Mouse (Mus musculus): ENCODE results near the gene Afap1l2. TPM values are rescaled to one million over a fixed set of nuclear protein-coding genes. Genes with fewer than 3 reads are reported as not detected.

Afap1l2 gene
- polyA plus RNA-seq (2015; fragmentation: Nextera tagmentation; extraction: Ambion mirVana), result 15.5 and 18.8 TPM in 2 replicates

DNA sequence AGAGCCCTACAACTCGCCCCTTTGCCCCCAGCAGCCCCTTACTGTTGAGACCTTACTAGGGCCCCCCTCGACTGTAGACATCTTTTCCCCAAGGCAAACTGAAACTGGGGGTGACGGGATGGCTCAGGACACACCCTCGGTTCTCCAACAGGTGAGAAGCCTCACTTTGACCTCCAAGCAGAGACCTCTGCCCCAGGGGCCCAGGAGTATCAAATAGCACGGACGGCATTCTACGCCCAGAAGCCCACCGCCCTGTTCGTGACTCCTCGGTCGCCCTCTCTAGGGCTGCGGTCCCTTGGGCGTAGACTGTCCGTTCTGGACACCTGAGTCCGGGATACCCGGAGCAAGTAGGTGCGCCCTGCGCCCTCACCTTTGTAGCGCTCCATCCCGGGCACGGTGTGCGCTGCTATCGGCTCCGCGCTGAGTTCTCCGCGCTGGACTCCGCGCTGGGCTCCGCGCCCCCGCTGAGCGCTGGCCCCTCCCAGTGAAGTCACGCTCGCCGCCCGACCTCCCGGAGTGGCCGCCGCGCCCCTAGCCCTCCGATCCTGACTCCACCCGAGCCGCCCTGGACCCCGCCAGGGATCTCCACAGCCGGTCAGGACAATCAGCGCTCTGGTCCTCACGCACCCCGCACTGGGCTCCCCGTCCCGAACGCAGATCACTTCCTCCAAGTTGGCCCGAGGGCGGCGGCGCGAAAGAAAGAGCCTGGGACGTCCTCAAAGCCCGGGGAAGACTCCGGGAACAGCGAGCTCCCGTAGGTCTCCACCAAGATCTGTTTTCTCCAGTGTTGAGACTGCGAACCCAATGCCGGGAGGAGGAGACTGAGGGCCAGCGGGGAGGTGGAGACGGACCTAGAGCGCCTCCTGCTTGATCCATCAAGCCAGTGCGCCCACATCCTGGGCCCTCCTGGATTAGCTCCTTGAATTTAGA, at the start of gene Afap1l2:
Gene Afap1l2, minus strand, starts transcription at position 448 of the 930 bp plus-strand sequence.
- H3K4me1 ChIP-seq (ENCODE audit: insufficient read depth, low read depth, low read length), result peaks cover 5% of the 10 kb centered on the region; the same call in 1 of the 2 replicates
- peak within 1 kb of the TSS; percentile 52 for H3K9ac ChIP-seq (replicated peaks; ENCODE audit: low read depth)
- no peaks in the 10 kb centered on the region for H3K36me3 ChIP-seq (ENCODE audit: insufficient read depth, low read length)
- TF ChIP-seq EP300 (IDR thresholded peaks at IDR 0.05) (no peak), CTCF (IDR thresholded peaks at IDR 0.05) (peak; percentile 73)
- no peaks in the 10 kb centered on the region for H3K9me3 ChIP-seq (ENCODE audit: low read length)
- 2% methylated on average over 65 of the region's 68 CpGs for WGBS
- peak within 1 kb of the TSS; percentile 92 for H3K4me2 ChIP-seq (replicated peaks; ENCODE audit: low read depth, low read length)
- peak; percentile 81 for DNase-seq (ENCODE audit: low spot score)
- ATAC-seq, result peak; percentile 75
- H3K27me3 ChIP-seq (replicated peaks; ENCODE audit: insufficient read depth, low read length), result no peaks in the 10 kb centered on the region
- peak within 1 kb of the TSS; percentile 51; the same call in 1 of the 2 replicates for H3K27ac ChIP-seq (ENCODE audit: low read length)
- peak within 1 kb of the TSS; percentile 56 for H3K4me3 ChIP-seq (ENCODE audit: low read depth, low read length)

DNA sequence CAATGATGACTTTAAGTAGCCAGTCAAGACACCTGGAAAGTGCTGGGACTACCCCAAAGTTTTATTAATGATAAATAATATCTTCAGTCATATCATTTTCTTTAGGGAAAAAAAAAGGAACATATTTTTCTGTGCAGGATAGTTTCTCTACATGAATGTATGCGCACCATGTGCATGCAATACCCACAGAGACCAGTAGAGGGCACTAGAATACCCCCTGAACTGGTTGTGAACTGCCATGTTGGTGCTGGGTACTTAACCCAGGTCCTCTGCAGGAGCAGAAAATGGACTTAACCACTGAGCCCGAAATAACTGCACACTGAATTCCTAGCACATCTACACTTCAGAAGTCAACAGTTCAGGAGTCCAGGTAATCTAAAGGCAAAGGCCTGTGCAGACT, 49.5 kb upstream of the Afap1l2 start:
- DNase-seq (ENCODE audit: low spot score) (no peak), ATAC-seq (no peak)
- H3K27ac ChIP-seq (ENCODE audit: low read length), result no peak overlapping the region
- no peak overlapping the region for H3K9ac ChIP-seq (replicated peaks; ENCODE audit: low read depth)
- no peak for TF ChIP-seq EP300 (IDR thresholded peaks at IDR 0.05)
- TF ChIP-seq CTCF (IDR thresholded peaks at IDR 0.05), result peak; percentile 52
- no peak overlapping the region for H3K4me3 ChIP-seq (ENCODE audit: low read depth, low read length)
- H3K9me3 ChIP-seq (ENCODE audit: low read length), result 0 out of 2 replicates have a peak, but pooled peaks cover 3% of the 10 kb centered on the region
- H3K4me1 ChIP-seq (ENCODE audit: insufficient read depth, low read depth, low read length), result no peaks in the 10 kb centered on the region
- peaks cover 12% of the 10 kb centered on the region; the same call in 1 of the 2 replicates for H3K36me3 ChIP-seq (ENCODE audit: insufficient read depth, low read length)
- WGBS, result 98% methylated on average over 2 of the region's 2 CpGs
- H3K4me2 ChIP-seq (replicated peaks; ENCODE audit: low read depth, low read length), result no peak overlapping the region
- no peaks in the 10 kb centered on the region for H3K27me3 ChIP-seq (replicated peaks; ENCODE audit: insufficient read depth, low read length)

DNA sequence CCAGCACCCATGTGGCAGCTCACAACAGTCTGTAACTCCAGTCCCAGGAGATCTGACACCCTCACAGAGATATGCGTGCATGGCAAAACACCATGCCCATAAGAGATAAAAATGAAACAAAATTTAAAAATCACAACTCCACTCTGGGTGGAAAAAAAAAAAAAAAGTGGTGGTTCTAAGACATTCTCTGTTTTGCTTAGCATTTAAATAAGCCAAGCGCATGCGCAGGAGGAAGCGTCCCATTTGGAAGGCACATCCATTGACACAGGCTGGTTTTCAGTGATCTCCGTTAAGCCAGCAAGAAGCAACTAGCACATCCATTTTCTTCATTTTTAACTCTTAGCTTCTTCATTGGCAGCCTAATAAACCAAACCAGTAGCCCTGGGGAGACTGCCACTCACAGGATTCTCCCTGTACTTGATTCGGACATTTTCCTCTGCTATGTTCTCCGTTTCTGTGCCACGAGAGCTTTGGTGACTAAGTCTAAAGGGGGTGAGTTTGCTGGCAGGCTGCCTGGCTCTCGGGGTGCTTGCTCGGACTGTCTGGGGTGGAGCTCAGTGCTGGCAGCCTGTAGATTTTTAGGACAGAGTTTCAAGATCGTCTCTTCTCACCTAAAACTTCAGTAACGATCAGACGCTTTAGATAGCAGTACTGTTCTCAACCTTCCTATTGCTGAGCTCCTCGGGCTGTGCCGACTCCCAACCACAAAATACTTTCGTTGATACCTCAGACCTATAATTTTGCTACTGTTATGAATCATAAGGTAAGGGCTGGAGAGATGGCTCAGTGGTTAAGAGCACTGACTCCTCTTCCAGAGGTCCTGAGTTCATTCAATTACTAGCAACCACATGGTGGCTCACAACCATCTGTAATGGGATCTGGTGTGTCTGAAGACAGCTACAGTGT, 47.4 kb upstream of the Afap1l2 start:
- Histone ChIP-seq H3K36me3 (ENCODE audit: insufficient read depth, low read length) (peaks cover 5% of the 10 kb centered on the region; the same call in 1 of the 2 replicates), H3K9me3 (ENCODE audit: low read length) (0 out of 2 replicates have a peak, but pooled peaks cover 3% of the 10 kb centered on the region), H3K4me2 (replicated peaks; ENCODE audit: low read depth, low read length) (no peak overlapping the region), H3K27ac (ENCODE audit: low read length) (no peak overlapping the region), H3K9ac (replicated peaks; ENCODE audit: low read depth) (no peak overlapping the region), H3K4me3 (ENCODE audit: low read depth, low read length) (no peak overlapping the region), H3K27me3 (replicated peaks; ENCODE audit: insufficient read depth, low read length) (no peaks in the 10 kb centered on the region), H3K4me1 (ENCODE audit: insufficient read depth, low read depth, low read length) (no peaks in the 10 kb centered on the region)
- TF ChIP-seq CTCF (IDR thresholded peaks at IDR 0.05) (no peak), EP300 (IDR thresholded peaks at IDR 0.05) (no peak)
- WGBS, result 63% methylated on average over 16 of the region's 16 CpGs
- ATAC-seq (peak; percentile 56; the same call in 1 of the 2 replicates), DNase-seq (ENCODE audit: low spot score) (peak; percentile 69)

DNA sequence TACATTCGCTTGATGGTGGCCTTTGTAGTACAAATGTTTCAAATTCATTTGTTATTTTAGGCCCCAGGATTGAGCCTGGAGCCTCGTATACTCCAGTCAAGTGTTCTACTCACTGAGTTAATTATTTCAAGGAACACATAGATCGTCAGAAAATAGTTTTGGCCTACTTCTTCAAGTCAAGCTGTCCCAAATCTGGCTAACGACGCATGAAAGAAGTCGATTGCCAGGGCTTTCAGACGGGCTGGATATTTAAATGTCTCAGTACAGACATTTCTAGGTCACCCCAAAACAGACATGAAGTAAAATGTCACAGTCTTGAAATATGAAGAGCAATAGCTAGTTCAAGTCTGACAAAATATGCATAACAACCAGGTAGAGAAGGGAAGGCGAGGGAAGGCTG, 44.9 kb upstream of the Afap1l2 start:
- ATAC-seq (peak; percentile 37; the same call in 1 of the 2 replicates), DNase-seq (ENCODE audit: low spot score) (peak; percentile 49)
- Histone ChIP-seq H3K4me3 (ENCODE audit: low read depth, low read length) (no peak overlapping the region), H3K27me3 (replicated peaks; ENCODE audit: insufficient read depth, low read length) (no peaks in the 10 kb centered on the region), H3K9me3 (ENCODE audit: low read length) (0 out of 2 replicates have a peak, but pooled peaks cover 3% of the 10 kb centered on the region), H3K36me3 (ENCODE audit: insufficient read depth, low read length) (peaks cover 5% of the 10 kb centered on the region; the same call in 1 of the 2 replicates), H3K4me1 (ENCODE audit: insufficient read depth, low read depth, low read length) (no peaks in the 10 kb centered on the region), H3K27ac (ENCODE audit: low read length) (no peak overlapping the region), H3K4me2 (replicated peaks; ENCODE audit: low read depth, low read length) (no peak overlapping the region), H3K9ac (replicated peaks; ENCODE audit: low read depth) (no peak overlapping the region)
- no peak for TF ChIP-seq EP300 (IDR thresholded peaks at IDR 0.05)
- TF ChIP-seq CTCF (IDR thresholded peaks at IDR 0.05), result no peak
- WGBS, result 53% methylated on average over 8 of the region's 8 CpGs

DNA sequence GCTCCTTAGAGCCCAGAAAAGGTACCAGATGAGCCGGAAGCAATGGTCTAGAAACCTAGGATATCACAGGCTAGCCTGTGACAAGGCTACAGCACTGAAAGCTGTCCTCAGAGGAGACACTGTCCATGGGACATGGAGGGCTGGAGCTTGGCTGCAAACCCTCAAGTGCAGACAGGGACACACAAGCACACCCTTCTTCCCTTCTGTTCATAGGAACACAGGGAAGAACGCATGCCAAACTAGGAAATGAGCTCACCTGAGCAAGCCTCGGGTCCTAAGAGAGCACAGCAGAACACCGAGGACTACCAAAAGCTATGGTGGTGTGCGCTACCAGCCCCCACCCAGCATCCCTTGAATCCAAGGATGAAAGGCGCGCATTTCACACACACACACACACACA, 44.0 kb upstream of the Afap1l2 start:
- Histone ChIP-seq H3K4me2 (replicated peaks; ENCODE audit: low read depth, low read length) (no peak overlapping the region), H3K27me3 (replicated peaks; ENCODE audit: insufficient read depth, low read length) (no peaks in the 10 kb centered on the region), H3K4me3 (ENCODE audit: low read depth, low read length) (no peak overlapping the region), H3K9me3 (ENCODE audit: low read length) (no peaks in the 10 kb centered on the region), H3K4me1 (ENCODE audit: insufficient read depth, low read depth, low read length) (no peaks in the 10 kb centered on the region), H3K36me3 (ENCODE audit: insufficient read depth, low read length) (no peaks in the 10 kb centered on the region), H3K9ac (replicated peaks; ENCODE audit: low read depth) (no peak overlapping the region), H3K27ac (ENCODE audit: low read length) (no peak overlapping the region)
- no peak for DNase-seq (ENCODE audit: low spot score)
- no peak for TF ChIP-seq EP300 (IDR thresholded peaks at IDR 0.05)
- no peak for TF ChIP-seq CTCF (IDR thresholded peaks at IDR 0.05)
- ATAC-seq, result no peak
- 93% methylated on average over 7 of the region's 7 CpGs for WGBS

All from lung, postnatal 0 days (tissue).